Mouse (Mus musculus) kidney, adult 10 weeks (tissue): ENCODE measurements around the gene Vmn1r22. TPM values are rescaled to one million over a fixed set of nuclear protein-coding genes. Genes with fewer than 3 reads are reported as not detected.

ENCODE experiments used
- polyA plus RNA-seq: library from polyadenylated mRNA; stranded (reverse); fragments of 350-450 nt; fragmentation: Illumina TruSeq; extraction: RNeasy Lipid Tissue Mini Kit (QIAGEN cat#74804); gene quantifications from one replicate; pipeline ENCODE4 v1.2.3, GENCODE M21; 2014; ENCODE audit warnings: low read depth, low replicate concordance

The Vmn1r22 gene
- polyA plus RNA-seq: not detected

GRCm38 (mm10) chr6:57907928-57908327, at the start of gene Vmn1r22:
Gene Vmn1r22, minus strand, starts transcription at chr6:57908028.

GRCm38 (mm10) chr6:57926738-57927137, 18.9 kb upstream of the Vmn1r22 start, which contains the start of gene Vmn1r23:
Gene Vmn1r23, minus strand, starts transcription at chr6:57926838.

GRCm38 (mm10) chr6:57850286-57850685, 57.5 kb downstream of the Vmn1r22 start, which contains the start of gene Vmn1r21:
Gene Vmn1r21, minus strand, starts transcription at chr6:57850343.

Other genes starting within 250 kb of the Vmn1r22 start
- gene Pyurf, start 215.9 kb downstream of the Vmn1r22 start, polyA plus RNA-seq: 44.0 TPM
- gene Lancl2, start 205.5 kb downstream of the Vmn1r22 start, polyA plus RNA-seq: 22.4 TPM
- 18.6 TPM for gene Vopp1, start 82.9 kb downstream of the Vmn1r22 start, polyA plus RNA-seq
- gene Vmn1r21, start 57.7 kb downstream of the Vmn1r22 start, polyA plus RNA-seq: not detected
- gene Vmn1r23, start 18.8 kb upstream of the Vmn1r22 start, polyA plus RNA-seq: not detected
- not detected for gene Vmn1r24, start 53.5 kb upstream of the Vmn1r22 start, polyA plus RNA-seq
- not detected for gene Vmn1r25, start 72.8 kb upstream of the Vmn1r22 start, polyA plus RNA-seq
- gene Vmn1r26, start 107.1 kb upstream of the Vmn1r22 start, polyA plus RNA-seq: not detected